Mouse (Mus musculus) heart, postnatal 0 days (tissue): ENCODE data around the gene Srarp.

Experiments used
- CTCF ChIP-seq: IDR thresholded peaks from 2 replicates; pipeline ENCODE4 v1.5.1; 2016; ENCODE audit warnings: antibody characterized with exemption, control low read depth, low read depth
- EP300 ChIP-seq: IDR thresholded peaks from 2 replicates; pipeline ENCODE4 v1.6.1; 2016; ENCODE audit warnings: antibody characterized with exemption, low read depth

GRCm38 (mm10) chr4:141387933-141388332 is 48.0 kb downstream of the Srarp start:
- TF ChIP-seq CTCF (no peak), EP300 (no peak)
